Mouse (Mus musculus): ENCODE results near the gene Gm42688. TPM values are rescaled to one million over a fixed set of nuclear protein-coding genes. Genes with fewer than 3 reads are reported as not detected.

The Gm42688 gene
- polyA plus RNA-seq, 1 experiment from 2014 or later = 1.1 TPM

DNA sequence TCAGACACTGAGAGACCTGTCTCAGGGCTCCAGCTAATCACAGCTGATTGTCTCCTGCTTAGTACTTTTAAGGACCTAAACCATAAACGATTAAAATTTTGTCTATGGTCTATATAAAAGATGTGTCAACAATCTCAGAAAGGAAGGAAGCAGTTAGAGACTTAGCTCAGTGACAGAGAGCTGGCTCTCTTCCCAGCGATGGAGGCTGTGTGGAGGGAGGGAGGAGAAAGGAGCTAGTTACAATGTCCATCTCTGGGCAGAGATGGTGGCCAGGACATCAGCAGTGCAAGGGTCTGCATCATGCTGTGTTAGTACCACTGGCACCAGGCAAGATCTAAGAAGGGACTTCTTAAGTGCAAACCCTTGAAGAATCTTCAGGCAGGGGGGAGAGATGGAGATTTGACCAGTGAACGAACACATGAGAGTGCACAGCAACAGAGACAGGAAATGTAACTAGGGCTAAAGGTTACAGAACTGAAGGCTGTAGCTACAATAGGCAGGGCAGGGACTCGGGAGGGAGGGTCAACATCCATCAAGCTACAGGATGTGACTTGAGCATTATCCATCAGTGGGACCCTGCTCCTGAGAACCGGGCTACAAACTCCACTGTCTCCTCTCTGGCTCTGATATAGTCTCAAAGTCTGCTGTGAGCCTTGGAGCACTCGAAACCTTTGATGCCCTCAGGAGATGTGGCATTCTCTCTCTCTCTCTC is 8.8 kb upstream of the Gm42688 start:
- Histone ChIP-seq H3K36me3 (ENCODE audit: control insufficient read depth, insufficient read depth) (no peaks in the 10 kb centered on the region), H3K4me2 (replicated peaks; ENCODE audit: low read depth) (no peak overlapping the region), H3K9ac (ENCODE audit: low read depth, low read length) (no peak overlapping the region), H3K4me3 (ENCODE audit: low read depth, low read length) (no peak overlapping the region), H3K4me1 (replicated peaks; ENCODE audit: control insufficient read depth, insufficient read depth, low read length) (no peaks in the 10 kb centered on the region), H3K27me3 (replicated peaks; ENCODE audit: control insufficient read depth, insufficient read depth, low read length) (peaks cover 21% of the 10 kb centered on the region), H3K9me3 (ENCODE audit: control insufficient read depth) (no peaks in the 10 kb centered on the region), H3K27ac (ENCODE audit: low read depth, low read length) (no peak overlapping the region)
- ATAC-seq = no peak
- WGBS = 25% methylated on average over 6 of the region's 6 CpGs
- no peak for TF ChIP-seq CTCF (IDR thresholded peaks at IDR 0.05; ENCODE audit: low read depth)

- H3K27ac ChIP-seq (ENCODE audit: low read depth, low read length) = no peak overlapping the region
- H3K36me3 ChIP-seq (ENCODE audit: control insufficient read depth, insufficient read depth) = no peaks in the 10 kb centered on the region
- no peak for ATAC-seq
- no peak for TF ChIP-seq CTCF (IDR thresholded peaks at IDR 0.05; ENCODE audit: low read depth)
- no peaks in the 10 kb centered on the region for H3K4me1 ChIP-seq (replicated peaks; ENCODE audit: control insufficient read depth, insufficient read depth, low read length)
- no peaks in the 10 kb centered on the region for H3K27me3 ChIP-seq (replicated peaks; ENCODE audit: control insufficient read depth, insufficient read depth, low read length)
- 57% methylated on average over 6 of the region's 6 CpGs for WGBS
- H3K4me2 ChIP-seq (replicated peaks; ENCODE audit: low read depth) = no peak overlapping the region
- H3K9me3 ChIP-seq (ENCODE audit: control insufficient read depth) = no peaks in the 10 kb centered on the region
- H3K9ac ChIP-seq (ENCODE audit: low read depth, low read length) = no peak overlapping the region
- H3K4me3 ChIP-seq (ENCODE audit: low read depth, low read length) = no peak overlapping the region
Observed at GRCm38 (mm10) chr6:83095968-83096367, 5.4 kb upstream of the Gm42688 start.

DNA sequence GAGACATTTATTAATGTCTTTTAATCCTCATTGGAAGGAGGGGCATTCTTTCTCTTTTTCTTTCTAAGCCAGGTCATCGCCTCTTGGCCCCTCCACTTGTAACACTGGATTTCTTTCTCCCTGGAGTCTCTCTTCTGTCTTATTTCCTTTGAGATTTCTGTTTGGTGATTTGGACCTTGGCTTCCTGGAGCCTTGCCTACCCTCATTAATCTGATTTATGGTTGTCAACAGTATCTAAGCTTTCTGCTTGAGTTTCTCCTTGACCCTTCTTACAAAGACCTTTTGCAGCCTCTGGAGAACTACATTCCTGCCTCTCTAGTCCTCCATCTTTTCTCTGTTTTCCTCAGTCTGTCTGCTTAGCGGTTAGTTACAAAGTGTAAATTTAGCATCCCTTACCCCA is 3.0 kb upstream of the Gm42688 start:
- no peaks in the 10 kb centered on the region for H3K9me3 ChIP-seq (ENCODE audit: control insufficient read depth)
- ATAC-seq = no peak
- peaks cover 6% of the 10 kb centered on the region for H3K4me1 ChIP-seq (replicated peaks; ENCODE audit: control insufficient read depth, insufficient read depth, low read length)
- H3K27me3 ChIP-seq (replicated peaks; ENCODE audit: control insufficient read depth, insufficient read depth, low read length) = no peaks in the 10 kb centered on the region
- no peak overlapping the region for H3K4me3 ChIP-seq (ENCODE audit: low read depth, low read length)
- 51% methylated on average over 2 of the region's 2 CpGs for WGBS
- no peak overlapping the region for H3K9ac ChIP-seq (ENCODE audit: low read depth, low read length)
- no peak for TF ChIP-seq CTCF (IDR thresholded peaks at IDR 0.05; ENCODE audit: low read depth)
- H3K36me3 ChIP-seq (ENCODE audit: control insufficient read depth, insufficient read depth) = no peaks in the 10 kb centered on the region
- H3K4me2 ChIP-seq (replicated peaks; ENCODE audit: low read depth) = no peak overlapping the region
- H3K27ac ChIP-seq (ENCODE audit: low read depth, low read length) = no peak overlapping the region

DNA sequence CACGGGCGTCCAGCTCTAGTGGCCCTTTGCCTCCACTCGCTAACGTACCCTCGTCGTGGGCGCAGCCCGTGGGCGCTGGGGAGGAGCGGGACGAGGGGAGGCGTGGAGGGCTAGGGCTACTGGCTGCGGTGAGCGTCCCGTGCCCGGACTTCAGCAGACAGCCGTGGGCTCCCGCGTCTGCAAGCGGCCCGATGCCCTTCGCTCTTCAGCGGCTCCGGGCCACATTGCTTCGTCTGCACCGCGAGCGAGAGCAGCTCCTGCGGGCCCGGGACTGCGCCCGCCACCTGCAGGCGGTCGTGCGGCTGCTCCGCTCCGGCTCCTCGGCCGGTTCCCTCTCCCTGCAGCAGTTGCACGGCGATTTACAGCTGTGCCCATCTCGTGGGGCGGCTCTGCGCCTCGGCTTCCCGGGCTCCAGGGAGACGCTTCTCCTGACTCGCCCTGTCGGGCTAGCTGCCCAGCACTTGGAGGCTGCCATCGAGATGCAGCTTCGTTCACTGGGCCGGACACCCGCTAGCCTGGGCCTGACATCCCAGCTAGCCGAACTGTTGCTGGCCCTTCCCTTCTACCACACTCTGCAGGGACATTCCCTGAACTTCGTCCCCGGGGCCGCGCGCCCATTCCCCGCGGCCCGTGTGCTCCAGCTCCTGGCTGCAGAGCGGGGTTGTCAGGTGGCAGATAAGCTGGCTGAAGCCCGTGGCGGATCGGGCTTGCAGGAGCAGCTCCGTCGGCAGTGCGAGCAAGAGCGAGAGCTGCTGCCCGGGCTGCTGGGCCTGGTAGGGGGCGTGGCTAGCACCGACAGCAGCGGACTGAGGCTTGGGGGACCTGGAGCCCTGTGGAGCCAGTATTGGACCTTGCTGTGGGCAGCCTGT is 505 bp downstream of the Gm42688 start:
- WGBS = under 1% methylated on average over 72 of the region's 74 CpGs
- H3K27ac ChIP-seq (ENCODE audit: low read depth, low read length) = peak overlapping the region; percentile 81
- peak; percentile 81 for ATAC-seq
- no peaks in the 10 kb centered on the region for H3K27me3 ChIP-seq (replicated peaks; ENCODE audit: control insufficient read depth, insufficient read depth, low read length)
- peak overlapping the region; percentile 99 for H3K4me2 ChIP-seq (replicated peaks; ENCODE audit: low read depth)
- TF ChIP-seq CTCF (IDR thresholded peaks at IDR 0.05; ENCODE audit: low read depth) = peak; percentile 79
- H3K9me3 ChIP-seq (ENCODE audit: control insufficient read depth) = no peaks in the 10 kb centered on the region
- H3K4me3 ChIP-seq (ENCODE audit: low read depth, low read length) = peak overlapping the region; percentile 76
- H3K36me3 ChIP-seq (ENCODE audit: control insufficient read depth, insufficient read depth) = peaks cover 10% of the 10 kb centered on the region; the same call in 1 of the 2 replicates
- peaks cover 6% of the 10 kb centered on the region for H3K4me1 ChIP-seq (replicated peaks; ENCODE audit: control insufficient read depth, insufficient read depth, low read length)
- peak overlapping the region; percentile 69 for H3K9ac ChIP-seq (ENCODE audit: low read depth, low read length)

DNA sequence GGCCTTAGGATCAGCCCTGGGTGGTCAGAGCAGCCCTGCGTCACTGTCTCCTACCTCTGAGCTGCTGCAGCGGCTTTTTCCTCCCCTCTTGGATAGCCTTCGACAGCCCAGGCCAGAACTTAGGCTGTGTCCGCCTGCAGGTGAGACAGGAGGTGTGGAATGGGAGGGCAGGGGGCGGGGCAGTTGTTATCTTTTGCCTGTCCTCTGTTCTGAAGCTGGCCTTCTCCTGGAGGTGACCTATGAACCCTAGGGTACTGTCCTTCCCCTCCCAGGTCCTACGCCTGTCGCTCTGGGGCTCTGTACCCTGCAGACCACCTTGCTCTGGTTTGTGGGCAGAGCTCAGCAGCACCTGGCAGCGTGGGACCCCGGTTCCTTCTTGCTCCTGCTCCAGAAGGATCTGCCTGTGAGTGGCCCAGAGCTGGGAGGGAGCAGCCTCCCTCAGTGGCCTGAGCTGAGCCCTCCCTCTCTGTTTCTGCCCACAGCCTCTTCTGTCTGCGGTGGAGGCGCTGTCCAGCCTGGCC is 1.8 kb downstream of the Gm42688 start:
- Histone ChIP-seq H3K9ac (ENCODE audit: low read depth, low read length) (no peak overlapping the region), H3K27ac (ENCODE audit: low read depth, low read length) (no peak overlapping the region), H3K36me3 (ENCODE audit: control insufficient read depth, insufficient read depth) (peaks cover 11% of the 10 kb centered on the region; the same call in 1 of the 2 replicates), H3K4me3 (ENCODE audit: low read depth, low read length) (0 out of 2 replicates have a peak overlapping the region, but pooled peaks have one; percentile 76), H3K27me3 (replicated peaks; ENCODE audit: control insufficient read depth, insufficient read depth, low read length) (no peaks in the 10 kb centered on the region), H3K9me3 (ENCODE audit: control insufficient read depth) (no peaks in the 10 kb centered on the region), H3K4me2 (replicated peaks; ENCODE audit: low read depth) (peak overlapping the region; percentile 99), H3K4me1 (replicated peaks; ENCODE audit: control insufficient read depth, insufficient read depth, low read length) (peaks cover 9% of the 10 kb centered on the region)
- TF ChIP-seq CTCF (IDR thresholded peaks at IDR 0.05; ENCODE audit: low read depth) = peak; percentile 33
- ATAC-seq = no peak
- WGBS = 44% methylated on average over 11 of the region's 11 CpGs

DNA sequence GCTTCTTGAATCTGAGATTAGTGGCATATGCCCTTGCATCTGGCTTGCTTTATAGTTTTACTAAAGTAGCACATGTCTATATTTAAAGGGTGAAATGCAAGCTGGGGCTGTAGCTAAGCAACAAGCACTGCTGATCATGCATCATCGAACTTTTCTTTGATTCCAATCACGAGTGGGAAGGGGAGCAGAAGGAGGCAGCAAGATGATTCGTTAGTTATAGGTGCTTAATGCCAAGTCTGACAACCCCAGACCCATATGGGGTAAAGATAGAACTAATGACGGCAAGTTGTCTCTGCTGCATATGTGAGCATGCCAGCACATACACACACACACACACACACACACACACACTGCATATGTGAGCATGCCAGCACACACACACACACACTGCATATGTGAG is 2.7 kb downstream of the Gm42688 start:
- H3K4me1 ChIP-seq (replicated peaks; ENCODE audit: control insufficient read depth, insufficient read depth, low read length) = peaks cover 9% of the 10 kb centered on the region
- WGBS = 82% methylated on average over 4 of the region's 4 CpGs
- no peak for TF ChIP-seq CTCF (IDR thresholded peaks at IDR 0.05; ENCODE audit: low read depth)
- no peak overlapping the region for H3K4me2 ChIP-seq (replicated peaks; ENCODE audit: low read depth)
- no peaks in the 10 kb centered on the region for H3K27me3 ChIP-seq (replicated peaks; ENCODE audit: control insufficient read depth, insufficient read depth, low read length)
- peaks cover 11% of the 10 kb centered on the region; the same call in 1 of the 2 replicates for H3K36me3 ChIP-seq (ENCODE audit: control insufficient read depth, insufficient read depth)
- H3K9me3 ChIP-seq (ENCODE audit: control insufficient read depth) = no peaks in the 10 kb centered on the region
- no peak for ATAC-seq
- no peak overlapping the region for H3K9ac ChIP-seq (ENCODE audit: low read depth, low read length)
- H3K4me3 ChIP-seq (ENCODE audit: low read depth, low read length) = no peak overlapping the region
- H3K27ac ChIP-seq (ENCODE audit: low read depth, low read length) = no peak overlapping the region
